Mouse (Mus musculus) induced T-regulatory cell, adult 2 months (primary cell): ENCODE measurements around the gene Lpcat1.

ENCODE experiments used
- DNase-seq: peaks from one replicate; pipeline ENCODE4 v3.0.0-alpha.2; 2012; ENCODE audit warnings: low read depth

The Lpcat1 gene

GRCm38 (mm10) chr13:73536403-73536821, 69.4 kb downstream of the Lpcat1 start, which contains the start of gene Slc6a3:
Gene Slc6a3 (plus strand): TSS chr13:73536747.
- DNase-seq = no peak

GRCm38 (mm10) chr13:73536824-73537223, 69.8 kb downstream of the Lpcat1 start:
- no peak for DNase-seq

GRCm38 (mm10) chr13:73564201-73564600, 97.2 kb downstream of the Lpcat1 start:
- no peak for DNase-seq
